Mouse (Mus musculus): ENCODE measurements around the gene Itgb6. TPM values are rescaled to one million over a fixed set of nuclear protein-coding genes. Genes with fewer than 3 reads are reported as not detected.
A peak's percentile ranks its signal among the peaks of the same experiment; 100 is the strongest.

The Itgb6 gene
- total and polyA plus RNA-seq, 2 experiments from 2014 or later, result 0.43 TPM; not detected in 1

GRCm38 (mm10) chr2:60714475-60714874, 8.0 kb downstream of the Itgb6 start:
- Histone ChIP-seq H3K4me2 (ENCODE audit: low read depth) (no peak overlapping the region), H3K9ac (no peak overlapping the region; the same call in 1 of the 2 replicates), H3K36me3 (ENCODE audit: insufficient read depth) (no peaks in the 10 kb centered on the region), H3K27ac (ENCODE audit: low read depth, low read length) (peak overlapping the region; percentile 59), H3K4me1 (ENCODE audit: insufficient read depth) (peaks cover 20% of the 10 kb centered on the region), H3K4me3 (ENCODE audit: low read depth, low read length) (no peak overlapping the region), H3K27me3 (ENCODE audit: insufficient read depth, low read length) (0 out of 2 replicates have a peak, but pooled peaks cover 9% of the 10 kb centered on the region), H3K9me3 (ENCODE audit: low read length) (no peaks in the 10 kb centered on the region)
- DNase-seq (peak; percentile 16), ATAC-seq (no peak)
- TF ChIP-seq CTCF (IDR thresholded peaks at IDR 0.05; ENCODE audit: low read depth), result no peak
- WGBS, result 22% methylated on average over 7 of the region's 7 CpGs

- Histone ChIP-seq H3K36me3 (ENCODE audit: insufficient read depth) (no peaks in the 10 kb centered on the region), H3K4me3 (ENCODE audit: low read depth, low read length) (no peak overlapping the region), H3K4me2 (ENCODE audit: low read depth) (no peak overlapping the region), H3K9ac (peak overlapping the region; percentile 14; the same call in 1 of the 2 replicates), H3K4me1 (ENCODE audit: insufficient read depth) (peaks cover 20% of the 10 kb centered on the region), H3K27ac (ENCODE audit: low read depth, low read length) (0 out of 2 replicates have a peak overlapping the region, but pooled peaks have one; percentile 59), H3K9me3 (ENCODE audit: low read length) (no peaks in the 10 kb centered on the region), H3K27me3 (ENCODE audit: insufficient read depth, low read length) (0 out of 2 replicates have a peak, but pooled peaks cover 5% of the 10 kb centered on the region)
- ATAC-seq, result peak; percentile 75; the same call in 1 of the 2 replicates
- WGBS, result 8% methylated on average over 8 of the region's 8 CpGs
- no peak for TF ChIP-seq CTCF (IDR thresholded peaks at IDR 0.05; ENCODE audit: low read depth)
- DNase-seq, result peak; percentile 54
These were observed 8.6 kb downstream of the Itgb6 start for GRCm38 (mm10) chr2:60713857-60714256.

GRCm38 (mm10) chr2:60712891-60713290, 9.6 kb downstream of the Itgb6 start:
- Histone ChIP-seq H3K9ac (no peak overlapping the region), H3K4me3 (ENCODE audit: low read depth, low read length) (no peak overlapping the region), H3K4me2 (ENCODE audit: low read depth) (no peak overlapping the region), H3K27me3 (ENCODE audit: insufficient read depth, low read length) (0 out of 2 replicates have a peak, but pooled peaks cover 5% of the 10 kb centered on the region), H3K4me1 (ENCODE audit: insufficient read depth) (peaks cover 20% of the 10 kb centered on the region), H3K36me3 (ENCODE audit: insufficient read depth) (no peaks in the 10 kb centered on the region), H3K27ac (ENCODE audit: low read depth, low read length) (no peak overlapping the region), H3K9me3 (ENCODE audit: low read length) (no peaks in the 10 kb centered on the region)
- no peak for TF ChIP-seq CTCF (IDR thresholded peaks at IDR 0.05; ENCODE audit: low read depth)
- WGBS, result 79% methylated on average over 5 of the region's 5 CpGs
- DNase-seq (no peak), ATAC-seq (no peak)

- Histone ChIP-seq H3K27me3 (ENCODE audit: insufficient read depth, low read length) (0 out of 2 replicates have a peak, but pooled peaks cover 5% of the 10 kb centered on the region), H3K9me3 (ENCODE audit: low read length) (no peaks in the 10 kb centered on the region), H3K36me3 (ENCODE audit: insufficient read depth) (no peaks in the 10 kb centered on the region), H3K4me2 (ENCODE audit: low read depth) (no peak overlapping the region), H3K27ac (ENCODE audit: low read depth, low read length) (no peak overlapping the region), H3K4me3 (ENCODE audit: low read depth, low read length) (no peak overlapping the region), H3K4me1 (ENCODE audit: insufficient read depth) (peaks cover 20% of the 10 kb centered on the region), H3K9ac (no peak overlapping the region)
- no peak for ATAC-seq
- whole genome bisulfite sequencing, result 68% methylated on average over 6 of the region's 6 CpGs
- TF ChIP-seq CTCF (IDR thresholded peaks at IDR 0.05; ENCODE audit: low read depth), result no peak
- no peak for DNase-seq
These were observed 10.0 kb downstream of the Itgb6 start for GRCm38 (mm10) chr2:60712483-60712882.

- H3K4me2 ChIP-seq (ENCODE audit: low read depth), result no peak overlapping the region
- H3K27ac ChIP-seq (ENCODE audit: low read depth, low read length), result no peak overlapping the region
- H3K27me3 ChIP-seq (ENCODE audit: insufficient read depth, low read length), result no peaks in the 10 kb centered on the region
- no peak overlapping the region for H3K4me3 ChIP-seq (ENCODE audit: low read depth, low read length)
- TF ChIP-seq CTCF (IDR thresholded peaks at IDR 0.05; ENCODE audit: low read depth), result no peak
- no peaks in the 10 kb centered on the region for H3K9me3 ChIP-seq (ENCODE audit: low read length)
- 88% methylated on average over 7 of the region's 7 CpGs for WGBS
- H3K9ac ChIP-seq, result no peak overlapping the region
- H3K4me1 ChIP-seq (ENCODE audit: insufficient read depth), result peaks cover 20% of the 10 kb centered on the region
- DNase-seq (no peak), ATAC-seq (no peak)
- no peaks in the 10 kb centered on the region for H3K36me3 ChIP-seq (ENCODE audit: insufficient read depth)
These were observed 11.2 kb downstream of the Itgb6 start for GRCm38 (mm10) chr2:60711098-60711880.

- 93% methylated on average over 4 of the region's 4 CpGs for WGBS
- H3K4me1 ChIP-seq (ENCODE audit: insufficient read depth), result peaks cover 20% of the 10 kb centered on the region
- no peaks in the 10 kb centered on the region for H3K27me3 ChIP-seq (ENCODE audit: insufficient read depth, low read length)
- no peak overlapping the region for H3K9ac ChIP-seq
- no peak for DNase-seq
- no peak for ATAC-seq
- TF ChIP-seq CTCF (IDR thresholded peaks at IDR 0.05; ENCODE audit: low read depth), result no peak
- H3K4me2 ChIP-seq (ENCODE audit: low read depth), result no peak overlapping the region
- H3K27ac ChIP-seq (ENCODE audit: low read depth, low read length), result no peak overlapping the region
- no peaks in the 10 kb centered on the region for H3K36me3 ChIP-seq (ENCODE audit: insufficient read depth)
- H3K4me3 ChIP-seq (ENCODE audit: low read depth, low read length), result no peak overlapping the region
- no peaks in the 10 kb centered on the region for H3K9me3 ChIP-seq (ENCODE audit: low read length)
These were observed 12.1 kb downstream of the Itgb6 start for GRCm38 (mm10) chr2:60710317-60710716.

- Histone ChIP-seq H3K36me3 (ENCODE audit: insufficient read depth) (no peaks in the 10 kb centered on the region), H3K27ac (ENCODE audit: low read depth, low read length) (no peak overlapping the region), H3K9ac (no peak overlapping the region), H3K27me3 (ENCODE audit: insufficient read depth, low read length) (no peaks in the 10 kb centered on the region), H3K4me2 (ENCODE audit: low read depth) (no peak overlapping the region), H3K4me1 (ENCODE audit: insufficient read depth) (peaks cover 4% of the 10 kb centered on the region), H3K9me3 (ENCODE audit: low read length) (no peaks in the 10 kb centered on the region), H3K4me3 (ENCODE audit: low read depth, low read length) (no peak overlapping the region)
- TF ChIP-seq CTCF (IDR thresholded peaks at IDR 0.05; ENCODE audit: low read depth), result no peak
- WGBS, result 54% methylated on average over 3 of the region's 3 CpGs
- ATAC-seq, result no peak
- DNase-seq, result no peak
These were observed 13.8 kb downstream of the Itgb6 start for GRCm38 (mm10) chr2:60708671-60709070.
